Mouse (Mus musculus) MEL (cell line): Measurements from ENCODE around the gene Mkln1. TPM values are rescaled to one million over a fixed set of nuclear protein-coding genes. Genes with fewer than 3 reads are reported as not detected.

Experiments
- DNase-seq: peaks from one replicate; pipeline ENCODE4 v3.0.0; 2011; ENCODE audit warnings: low read depth, low spot score
- H3K27ac ChIP-seq: 2 replicates; pipeline ENCODE4 v1.5.1; 2012; ENCODE audit warnings: low read depth, mild to moderate bottlenecking, control low read depth, low read length, moderate library complexity; ENCODE audit not compliant: control insufficient read depth
- H3K27me3 ChIP-seq, 2 experiments: fragments of 150-350 bp in 1 of 2; sonication (generic) in 1 of 2; 2 replicates each; pipeline ENCODE4 v1.6.1; 2012; ENCODE audit warnings: low read length in 2 of 2, mild to moderate bottlenecking in 2 of 2, improper control_type of control experiment in 1 of 2, moderate library complexity in 1 of 2; ENCODE audit not compliant: insufficient read depth in 2 of 2, control insufficient read depth in 1 of 2
- H3K36me3 ChIP-seq, 2 experiments: 2 replicates each; pipeline ENCODE4 v1.6.1; 2012 to 2014; ENCODE audit warnings: low read length in 2 of 2, improper control_type of control experiment in 1 of 2, inconsistent platforms in 1 of 2, mild to moderate bottlenecking in 1 of 2; ENCODE audit not compliant: insufficient read depth in 2 of 2, control insufficient read depth in 1 of 2
- H3K4me1 ChIP-seq, 2 experiments: fragments of 150-350 bp in 1 of 2; sonication (generic) in 1 of 2; 2 replicates each; pipeline ENCODE4 v1.6.1; 2012; ENCODE audit warnings: low read length in 2 of 2, improper control_type of control experiment in 1 of 2, mild to moderate bottlenecking in 1 of 2; ENCODE audit not compliant: insufficient read depth in 2 of 2, control insufficient read depth in 1 of 2
- H3K4me3 ChIP-seq, 2 experiments: fragments of 150-350 bp in 1 of 2; sonication (generic) in 1 of 2; 2 replicates each; pipeline ENCODE4 v1.5.1; 2012; ENCODE audit warnings: low read depth in 2 of 2, low read length in 2 of 2, mild to moderate bottlenecking in 2 of 2, moderate library complexity in 2 of 2, control low read depth in 1 of 2, improper control_type of control experiment in 1 of 2; ENCODE audit not compliant: control insufficient read depth in 1 of 2, insufficient read depth in 1 of 2
- H3K79me2 ChIP-seq: 2 replicates; pipeline ENCODE4 v1.6.1; 2012; ENCODE audit warnings: mild to moderate bottlenecking, low read length, moderate library complexity; ENCODE audit not compliant: control insufficient read depth, poor library complexity, insufficient read depth
- H3K9ac ChIP-seq: 2 replicates; pipeline ENCODE4 v1.6.1; 2012; ENCODE audit warnings: low read depth, mild to moderate bottlenecking, control low read depth, low read length, moderate library complexity; ENCODE audit not compliant: control insufficient read depth, poor library complexity, severe bottlenecking
- H3K9me3 ChIP-seq: fragments of 150-350 bp; sonication (generic); replicated peaks from 2 replicates; pipeline ENCODE4 v1.6.1; 2012; ENCODE audit warnings: mild to moderate bottlenecking, low read length, improper control_type of control experiment, moderate library complexity; ENCODE audit not compliant: insufficient read depth
- CHD2 ChIP-seq: IDR thresholded peaks from 2 replicates; pipeline ENCODE4 v1.6.1; 2011; ENCODE audit warnings: low read length, improper control_type of control experiment
- E2F4 ChIP-seq: IDR thresholded peaks from 2 replicates; pipeline ENCODE4 v1.6.1; 2011; ENCODE audit warnings: low read depth, low read length, improper control_type of control experiment, borderline replicate concordance
- ETS1 ChIP-seq: IDR thresholded peaks from 2 replicates; pipeline ENCODE4 v1.6.1; 2012; ENCODE audit warnings: low read depth, mild to moderate bottlenecking, inconsistent platforms, low read length, improper control_type of control experiment, moderate library complexity
- GABPA ChIP-seq: IDR thresholded peaks from 2 replicates; pipeline ENCODE4 v1.6.1; 2012; ENCODE audit warnings: low read depth, mild to moderate bottlenecking, inconsistent platforms, low read length, improper control_type of control experiment, moderate library complexity
- MAFK ChIP-seq: IDR thresholded peaks from 2 replicates; pipeline ENCODE4 v1.6.1; 2011; ENCODE audit warnings: low read depth, mild to moderate bottlenecking, low read length, improper control_type of control experiment, borderline replicate concordance
- MAX ChIP-seq: IDR thresholded peaks from 2 replicates; pipeline ENCODE4 v1.6.1; 2011; ENCODE audit warnings: low read length, improper control_type of control experiment
- MYC ChIP-seq: IDR thresholded peaks from 2 replicates; pipeline ENCODE4 v1.6.1; 2011; ENCODE audit warnings: low read depth, mild to moderate bottlenecking, low read length, improper control_type of control experiment, moderate library complexity
- POLR2A ChIP-seq, 2 experiments: IDR thresholded peaks; 2 replicates each; pipeline ENCODE4 v1.6.1; 2011 to 2012; ENCODE audit warnings: low read length in 2 of 2, mild to moderate bottlenecking in 2 of 2, control low read depth in 1 of 2, improper control_type of control experiment in 1 of 2, low read depth in 1 of 2, moderate library complexity in 1 of 2; ENCODE audit not compliant: control insufficient read depth in 1 of 2, insufficient read depth in 1 of 2, poor library complexity in 1 of 2
- RCOR1 ChIP-seq: IDR thresholded peaks from 2 replicates; pipeline ENCODE4 v1.6.1; 2012; ENCODE audit warnings: low read depth, mild to moderate bottlenecking, inconsistent platforms, low read length, improper control_type of control experiment
- TAL1 ChIP-seq: IDR thresholded peaks from 2 replicates; pipeline ENCODE4 v1.6.1; 2012; ENCODE audit warnings: mild to moderate bottlenecking, inconsistent platforms, low read length, moderate library complexity, mixed read lengths
- TCF12 ChIP-seq: IDR thresholded peaks from 2 replicates; pipeline ENCODE4 v1.6.1; 2014; ENCODE audit warnings: low read depth, mild to moderate bottlenecking, inconsistent platforms, low read length, improper control_type of control experiment, moderate library complexity
- USF1 ChIP-seq: IDR thresholded peaks from 2 replicates; pipeline ENCODE4 v1.6.1; 2014; ENCODE audit warnings: low read depth, mild to moderate bottlenecking, inconsistent platforms, low read length, improper control_type of control experiment, moderate library complexity
- USF2 ChIP-seq, 2 experiments: IDR thresholded peaks; 2 replicates each; pipeline ENCODE4 v1.6.1; 2011 to 2012; ENCODE audit warnings: improper control_type of control experiment in 2 of 2, low read length in 2 of 2, borderline replicate concordance in 1 of 2, inconsistent platforms in 1 of 2, low read depth in 1 of 2, mild to moderate bottlenecking in 1 of 2; ENCODE audit not compliant: insufficient read depth in 1 of 2
- ZC3H11A ChIP-seq: IDR thresholded peaks from 2 replicates; pipeline ENCODE4 v1.6.1; 2012; ENCODE audit warnings: low read depth, mild to moderate bottlenecking, inconsistent platforms, low read length, improper control_type of control experiment
- ZKSCAN1 ChIP-seq: IDR thresholded peaks from 2 replicates; pipeline ENCODE4 v1.6.1; 2012; ENCODE audit warnings: low read depth, mild to moderate bottlenecking, inconsistent platforms, low read length, improper control_type of control experiment, moderate library complexity
- ZNF384 ChIP-seq: IDR thresholded peaks from 2 replicates; pipeline ENCODE4 v1.6.1; 2012; ENCODE audit warnings: low read depth, mild to moderate bottlenecking, inconsistent platforms, low read length, improper control_type of control experiment
- polyA plus RNA-seq, 2 experiments: library from polyadenylated mRNA; stranded (reverse) in 1 of 2; unstranded in 1 of 2; fragments of >175 nt in 1 of 2; fragments of >200 nt in 1 of 2; gene quantifications; 2 replicates each; pipeline versions ENCODE4 v1.2.1 to v1.2.4; 2012; ENCODE audit warnings: low replicate concordance in 2 of 2, low read depth in 1 of 2; ENCODE audit not compliant: insufficient read length in 2 of 2, insufficient read depth in 1 of 2, missing spikeins in 1 of 2
- total RNA-seq: library from RNA; depleted of rRNA; stranded (reverse); fragments of 300-350 nt; gene quantifications from 2 replicates; pipeline ENCODE4 v1.2.3, GENCODE M21; 2012

Mkln1 gene
- total and polyA plus RNA-seq, 3 experiments = 115 to 187 (median 135) TPM

DNA sequence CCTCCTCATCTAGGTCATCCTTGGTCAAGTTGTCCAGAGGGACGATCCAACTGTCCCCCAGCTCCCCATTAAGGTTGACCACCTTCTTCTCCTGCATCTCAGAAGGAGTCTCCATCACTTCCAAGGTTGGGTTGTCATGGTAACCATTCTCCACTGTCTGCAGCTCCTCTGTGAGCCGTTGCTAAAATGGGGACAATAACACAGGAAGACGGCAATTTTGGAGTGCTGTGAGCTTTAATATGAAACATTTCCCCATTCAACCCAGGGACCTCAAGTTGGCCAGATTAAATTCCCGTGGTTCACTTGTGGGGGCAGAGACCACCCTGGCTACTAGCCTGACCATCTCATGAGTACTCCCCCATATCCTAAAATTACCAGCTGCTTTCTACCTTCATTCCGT lies 124.5 kb downstream of the Mkln1 start:
- TF ChIP-seq TCF12 = no peak
- no peak for TF ChIP-seq E2F4
- H3K79me2 ChIP-seq = no peaks in the 10 kb centered on the region
- H3K4me3 ChIP-seq = no peak overlapping the region
- no peak overlapping the region for H3K27ac ChIP-seq
- H3K36me3 ChIP-seq = peaks cover 0 to 13% of the 10 kb centered on the region in 2 experiments; a peak in 2 of 4 replicates
- H3K27me3 ChIP-seq = no peaks in the 10 kb centered on the region
- peaks cover 2 to 19% of the 10 kb centered on the region in 2 experiments; a peak in 3 of 4 replicates for H3K4me1 ChIP-seq
- DNase-seq = no peak
- H3K9me3 ChIP-seq = no peaks in the 10 kb centered on the region
- H3K9ac ChIP-seq = no peak overlapping the region

DNA sequence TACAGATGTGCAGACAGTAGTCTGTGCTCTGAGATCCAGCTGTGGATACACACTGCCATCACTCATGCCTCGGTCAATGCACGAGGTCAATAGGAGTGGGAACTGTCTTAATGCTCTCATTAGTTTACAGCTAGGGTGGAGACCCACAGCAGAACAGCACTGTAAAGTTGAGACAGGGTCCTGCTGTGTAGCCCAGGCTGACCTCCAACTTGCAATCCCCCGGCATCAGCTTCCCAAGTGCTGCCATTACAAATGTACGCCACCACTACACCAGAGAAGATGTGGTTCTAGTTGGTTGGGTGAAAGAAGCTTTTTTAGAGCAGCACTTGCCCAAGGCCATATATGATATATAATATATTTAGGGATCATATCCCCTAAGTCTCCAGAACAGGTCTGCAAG lies 125.1 kb downstream of the Mkln1 start:
- Histone ChIP-seq H3K4me3 (no peak overlapping the region), H3K79me2 (no peaks in the 10 kb centered on the region), H3K9ac (no peak overlapping the region)
- no peak for TF ChIP-seq POLR2A (IDR thresholded peaks at IDR 0.05; ENCODE audit: control insufficient read depth in 1 of 2, insufficient read depth in 1 of 2, low read depth in 1 of 2, low read length in 2 of 2, poor library complexity in 1 of 2)
- TF ChIP-seq MAX = no peak
- no peak for TF ChIP-seq CHD2
- TF ChIP-seq MAFK = no peak
- TF ChIP-seq RCOR1 = no peak
- no peak for TF ChIP-seq USF1
- no peak for TF ChIP-seq TAL1
- TF ChIP-seq MYC = no peak
- no peak for TF ChIP-seq ZC3H11A
- no peak for TF ChIP-seq GABPA
- TF ChIP-seq ZNF384 = no peak
- TF ChIP-seq ZKSCAN1 = no peak
- TF ChIP-seq TCF12 = no peak
- TF ChIP-seq ETS1 = no peak
- TF ChIP-seq USF2 (IDR thresholded peaks at IDR 0.05; ENCODE audit: borderline replicate concordance in 1 of 2, insufficient read depth in 1 of 2, low read depth in 1 of 2, low read length in 2 of 2) = no peak
- TF ChIP-seq, all 39 proteins: peak for 0
- H3K4me1 ChIP-seq = peaks cover under 1 to 15% of the 10 kb centered on the region in 2 experiments; a peak in 3 of 4 replicates
- H3K27ac ChIP-seq = no peak overlapping the region
- no peaks in the 10 kb centered on the region for H3K9me3 ChIP-seq
- H3K27me3 ChIP-seq = no peaks in the 10 kb centered on the region
- H3K36me3 ChIP-seq = peaks cover 0 to 8% of the 10 kb centered on the region in 2 experiments; a peak in 2 of 4 replicates
- DNase-seq = no peak
